Mouse (Mus musculus): ENCODE data around the gene Pcmt1. TPM values are rescaled to one million over a fixed set of nuclear protein-coding genes. Genes with fewer than 3 reads are reported as not detected.

Pcmt1 gene
- polyA plus RNA-seq, 1 experiment from 2014 or later: 112 TPM

DNA sequence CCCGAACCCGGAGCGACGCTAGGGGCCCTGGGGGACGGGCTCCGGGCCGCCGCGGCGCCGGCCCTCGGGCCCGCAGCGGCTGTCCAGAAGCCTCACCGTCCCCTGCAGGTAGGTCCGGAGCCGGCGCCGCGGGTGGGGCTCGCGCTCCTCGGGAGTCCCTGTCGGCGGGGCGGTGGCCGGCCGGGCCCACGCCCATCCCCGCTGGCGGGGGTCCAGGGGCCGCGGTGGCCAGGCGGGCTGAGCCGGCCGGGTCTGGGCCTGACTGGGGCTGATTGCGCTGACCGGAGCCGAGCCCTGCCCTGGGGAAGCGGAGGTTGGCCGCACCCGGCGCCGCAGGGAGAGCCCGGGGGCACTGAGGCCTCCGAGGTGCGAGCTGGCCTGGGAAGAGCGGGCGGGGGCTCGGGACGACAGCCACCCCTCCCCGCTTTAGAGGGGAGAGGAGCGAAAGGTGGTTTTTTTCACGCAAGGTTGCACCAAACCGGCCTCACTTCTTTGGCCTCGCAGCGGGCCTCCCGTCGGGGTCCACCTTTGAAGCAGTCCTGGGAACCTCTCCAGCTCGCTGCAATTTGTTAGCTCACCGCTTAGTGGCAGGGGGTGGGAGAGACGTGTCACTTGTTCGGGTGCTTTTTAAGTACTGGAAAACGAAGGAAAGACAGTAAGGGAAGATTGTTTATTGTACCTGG is 548 bp upstream of the Pcmt1 start:
- Histone ChIP-seq H3K4me3 (replicated peaks) (peak overlapping the region; percentile 98), H3K27ac (peak overlapping the region; percentile 93), H3K27me3 (no peaks in the 10 kb centered on the region), H3K9me3 (replicated peaks) (no peaks in the 10 kb centered on the region), H3K4me2 (peak overlapping the region; percentile 88), H3K36me3 (peaks cover 35% of the 10 kb centered on the region), H3K4me1 (replicated peaks) (peaks cover 49% of the 10 kb centered on the region), H3K9ac (peak overlapping the region; percentile 98)
- WGBS (ENCODE audit: insufficient replicate concordance): 1% methylated on average over 64 of the region's 64 CpGs
- peak; percentile 82 for ATAC-seq (ENCODE audit: low read depth)
- peak; percentile 63 for DNase-seq

- H3K4me3 ChIP-seq (replicated peaks): no peak overlapping the region
- ATAC-seq (ENCODE audit: low read depth) (peak; percentile 59; the same call in 1 of the 2 replicates), DNase-seq (peak; percentile 20)
- H3K27me3 ChIP-seq: no peaks in the 10 kb centered on the region
- no peak overlapping the region for H3K9ac ChIP-seq
- H3K27ac ChIP-seq: no peak overlapping the region
- H3K36me3 ChIP-seq: peaks cover 77% of the 10 kb centered on the region
- H3K4me1 ChIP-seq (replicated peaks): peaks cover 7% of the 10 kb centered on the region
- no peak overlapping the region for H3K4me2 ChIP-seq
- no peaks in the 10 kb centered on the region for H3K9me3 ChIP-seq (replicated peaks)
- 45% methylated on average over 1 of the region's 1 CpGs for WGBS (ENCODE audit: insufficient replicate concordance)
Observed at GRCm38 (mm10) chr10:7673673-7674072, 7.3 kb downstream of the Pcmt1 start.

DNA sequence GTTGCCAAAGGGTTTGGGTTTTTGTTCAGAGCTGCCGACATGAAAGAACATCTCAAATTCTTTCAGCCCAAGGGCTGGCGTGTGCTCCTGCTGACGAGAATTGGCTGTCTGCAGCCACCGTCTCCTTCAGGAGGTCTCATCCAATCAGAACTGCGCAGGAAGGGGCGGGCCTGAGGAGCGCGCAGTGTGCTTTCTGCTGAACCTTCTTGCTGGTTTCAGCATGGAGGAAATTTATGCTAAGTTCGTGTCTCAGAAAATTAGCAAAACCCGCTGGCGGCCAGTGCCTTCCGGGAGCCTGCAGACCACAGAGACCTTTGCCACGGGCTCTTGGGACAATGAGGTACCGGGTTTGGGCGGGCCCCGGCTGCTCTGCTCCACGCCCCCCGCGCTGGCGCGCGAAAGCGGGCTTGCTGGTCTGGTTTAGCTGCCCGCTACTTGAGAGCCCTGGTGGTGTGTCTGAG is 13.6 kb downstream of the Pcmt1 start, which contains the start of gene Nup43:
Gene Nup43, plus strand, starts transcription at position 162 of the 461 bp plus-strand sequence.
- H3K4me2 ChIP-seq: peak within 1 kb of the TSS; percentile 77
- H3K9ac ChIP-seq: peak within 1 kb of the TSS; percentile 76
- ATAC-seq (ENCODE audit: low read depth) (peak; percentile 69), DNase-seq (peak; percentile 83)
- H3K27me3 ChIP-seq: no peaks in the 10 kb centered on the region
- peaks cover 30% of the 10 kb centered on the region for H3K4me1 ChIP-seq (replicated peaks)
- peak within 1 kb of the TSS; percentile 71; the same call in 1 of the 2 replicates for H3K27ac ChIP-seq
- H3K9me3 ChIP-seq (replicated peaks): no peaks in the 10 kb centered on the region
- under 1% methylated on average over 24 of the region's 24 CpGs for WGBS (ENCODE audit: insufficient replicate concordance)
- H3K36me3 ChIP-seq: peaks cover 27% of the 10 kb centered on the region
- peak within 1 kb of the TSS; percentile 81 for H3K4me3 ChIP-seq (replicated peaks)

- no peaks in the 10 kb centered on the region for H3K27me3 ChIP-seq
- ATAC-seq (ENCODE audit: low read depth): no peak
- peaks cover 44% of the 10 kb centered on the region for H3K4me1 ChIP-seq (replicated peaks)
- 74% methylated on average over 1 of the region's 1 CpGs for WGBS (ENCODE audit: insufficient replicate concordance)
- no peak for DNase-seq
- H3K4me2 ChIP-seq: no peak overlapping the region
- peaks cover 6% of the 10 kb centered on the region for H3K36me3 ChIP-seq
- no peaks in the 10 kb centered on the region for H3K9me3 ChIP-seq (replicated peaks)
- no peak overlapping the region for H3K27ac ChIP-seq
- H3K4me3 ChIP-seq (replicated peaks): no peak overlapping the region
- H3K9ac ChIP-seq: no peak overlapping the region; the same call in 1 of the 2 replicates
Observed at GRCm38 (mm10) chr10:7664889-7665288, 16.0 kb downstream of the Pcmt1 start.

DNA sequence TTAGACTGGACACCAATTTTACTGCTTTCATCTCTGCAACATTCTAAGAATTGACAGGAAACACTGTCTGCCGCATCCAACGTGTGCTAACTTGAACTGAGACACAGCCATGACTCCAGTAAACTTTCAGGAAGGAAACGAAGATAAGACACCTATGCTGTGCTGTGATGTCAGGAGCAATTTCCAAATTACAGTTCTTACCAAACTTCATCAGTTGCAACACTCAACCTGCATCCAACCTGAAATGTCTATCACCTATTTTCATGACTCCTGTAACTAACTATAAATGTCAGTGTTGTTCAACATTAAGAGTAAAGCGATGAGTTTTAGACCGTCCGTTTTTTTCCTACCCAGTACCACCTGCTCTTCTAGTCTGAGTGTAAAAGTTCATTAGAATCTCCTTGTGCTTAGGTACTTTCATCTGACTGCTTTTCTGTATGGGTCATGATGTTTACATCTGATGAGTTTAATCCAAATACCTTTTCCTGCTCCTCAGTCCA is 16.9 kb downstream of the Pcmt1 start:
- H3K9me3 ChIP-seq (replicated peaks): no peaks in the 10 kb centered on the region
- H3K4me2 ChIP-seq: peak overlapping the region; percentile 84
- H3K27me3 ChIP-seq: no peaks in the 10 kb centered on the region
- 0 out of 2 replicates have a peak, but pooled peaks cover 6% of the 10 kb centered on the region for H3K36me3 ChIP-seq
- peak overlapping the region; percentile 99 for H3K27ac ChIP-seq
- H3K4me1 ChIP-seq (replicated peaks): peaks cover 48% of the 10 kb centered on the region
- no peak for ATAC-seq (ENCODE audit: low read depth)
- WGBS (ENCODE audit: insufficient replicate concordance): 38% methylated on average over 6 of the region's 6 CpGs
- peak overlapping the region; percentile 97 for H3K9ac ChIP-seq
- peak overlapping the region; percentile 98 for H3K4me3 ChIP-seq (replicated peaks)
- no peak for DNase-seq

- under 1% methylated on average over 64 of the region's 64 CpGs for WGBS (ENCODE audit: insufficient replicate concordance)
- peak overlapping the region; percentile 99 for H3K27ac ChIP-seq
- DNase-seq (peak; percentile 91), ATAC-seq (ENCODE audit: low read depth) (peak; percentile 88)
- H3K4me3 ChIP-seq (replicated peaks): peak overlapping the region; percentile 98
- peak overlapping the region; percentile 84 for H3K4me2 ChIP-seq
- 0 out of 2 replicates have a peak, but pooled peaks cover 6% of the 10 kb centered on the region for H3K36me3 ChIP-seq
- no peaks in the 10 kb centered on the region for H3K9me3 ChIP-seq (replicated peaks)
- no peaks in the 10 kb centered on the region for H3K27me3 ChIP-seq
- peaks cover 49% of the 10 kb centered on the region for H3K4me1 ChIP-seq (replicated peaks)
- peak overlapping the region; percentile 97 for H3K9ac ChIP-seq
Observed at GRCm38 (mm10) chr10:7663159-7664026, 17.5 kb downstream of the Pcmt1 start.

- Histone ChIP-seq H3K4me3 (replicated peaks) (peak overlapping the region; percentile 98), H3K27me3 (no peaks in the 10 kb centered on the region), H3K9ac (peak overlapping the region; percentile 97), H3K4me1 (replicated peaks) (peaks cover 46% of the 10 kb centered on the region), H3K27ac (peak overlapping the region; percentile 99), H3K36me3 (0 out of 2 replicates have a peak, but pooled peaks cover 6% of the 10 kb centered on the region), H3K9me3 (replicated peaks) (no peaks in the 10 kb centered on the region), H3K4me2 (peak overlapping the region; percentile 84)
- peak; percentile 69 for DNase-seq
- ATAC-seq (ENCODE audit: low read depth): peak; percentile 75
- WGBS (ENCODE audit: insufficient replicate concordance): under 1% methylated on average over 44 of the region's 44 CpGs
Observed at GRCm38 (mm10) chr10:7662471-7663141, 18.3 kb downstream of the Pcmt1 start.

DNA sequence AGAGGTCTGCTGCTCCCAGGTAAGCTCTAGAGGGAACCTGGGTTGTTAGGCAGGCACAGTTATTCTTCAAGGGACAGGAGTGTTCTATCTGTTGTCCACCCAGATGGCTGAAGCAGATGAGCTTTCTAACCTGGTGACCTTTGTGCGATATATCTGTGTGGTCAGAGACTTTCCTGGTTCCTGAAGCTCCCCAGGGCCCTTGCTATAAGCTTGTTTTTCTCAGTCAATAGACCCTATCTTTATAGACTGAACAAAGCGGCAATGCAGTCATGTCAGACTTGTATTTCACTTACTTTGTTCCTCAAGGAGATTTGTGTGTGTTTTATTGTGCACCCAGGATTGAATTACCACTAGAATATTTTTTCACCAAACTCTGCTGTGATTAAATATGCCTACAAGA is 29.9 kb downstream of the Pcmt1 start:
- H3K4me3 ChIP-seq (replicated peaks): no peak overlapping the region
- ATAC-seq (ENCODE audit: low read depth) (no peak), DNase-seq (no peak)
- no peaks in the 10 kb centered on the region for H3K27me3 ChIP-seq
- 0 out of 2 replicates have a peak, but pooled peaks cover 5% of the 10 kb centered on the region for H3K4me1 ChIP-seq (replicated peaks)
- H3K9me3 ChIP-seq (replicated peaks): no peaks in the 10 kb centered on the region
- no peak overlapping the region for H3K27ac ChIP-seq
- no peak overlapping the region for H3K4me2 ChIP-seq
- H3K9ac ChIP-seq: no peak overlapping the region
- 92% methylated on average over 2 of the region's 2 CpGs for WGBS (ENCODE audit: insufficient replicate concordance)
- H3K36me3 ChIP-seq: peaks cover 41% of the 10 kb centered on the region

GRCm38 (mm10) chr10:7649059-7649458 is 31.9 kb downstream of the Pcmt1 start:
- Histone ChIP-seq H3K27ac (no peak overlapping the region), H3K4me2 (no peak overlapping the region), H3K4me3 (replicated peaks) (no peak overlapping the region), H3K9ac (no peak overlapping the region), H3K27me3 (no peaks in the 10 kb centered on the region), H3K4me1 (replicated peaks) (no peaks in the 10 kb centered on the region), H3K36me3 (peaks cover 44% of the 10 kb centered on the region), H3K9me3 (replicated peaks) (no peaks in the 10 kb centered on the region)
- WGBS (ENCODE audit: insufficient replicate concordance): 86% methylated on average over 4 of the region's 4 CpGs
- DNase-seq (no peak), ATAC-seq (ENCODE audit: low read depth) (no peak)

- no peak overlapping the region for H3K4me3 ChIP-seq (replicated peaks)
- DNase-seq (no peak), ATAC-seq (ENCODE audit: low read depth) (no peak)
- no peaks in the 10 kb centered on the region for H3K9me3 ChIP-seq (replicated peaks)
- 73% methylated on average over 2 of the region's 2 CpGs for WGBS (ENCODE audit: insufficient replicate concordance)
- H3K36me3 ChIP-seq: peaks cover 70% of the 10 kb centered on the region
- H3K4me2 ChIP-seq: no peak overlapping the region
- no peaks in the 10 kb centered on the region for H3K27me3 ChIP-seq
- no peak overlapping the region for H3K9ac ChIP-seq
- no peaks in the 10 kb centered on the region for H3K4me1 ChIP-seq (replicated peaks)
- no peak overlapping the region for H3K27ac ChIP-seq
Observed at GRCm38 (mm10) chr10:7645911-7646310, 35.0 kb downstream of the Pcmt1 start.
